Mouse (Mus musculus) kidney, adult 2 months (tissue): ENCODE measurements around the gene Gatad2a. TPM values are rescaled to one million over a fixed set of nuclear protein-coding genes. Genes with fewer than 3 reads are reported as not detected.
A peak's percentile ranks its signal among the peaks of the same experiment; 100 is the strongest.

ENCODE experiments used
- DNase-seq: peaks from one replicate; pipeline ENCODE4 v3.0.0; 2021
- H3K27ac ChIP-seq: fragments of 200-500 bp; 2 replicates; pipeline ENCODE4 v1.5.1; 2012; ENCODE audit warnings: low read depth, low read length, control low read depth, inconsistent platforms; ENCODE audit not compliant: insufficient read depth
- H3K27me3 ChIP-seq: fragments of 200-500 bp; replicated peaks from 2 replicates; pipeline ENCODE4 v1.6.1; 2012; ENCODE audit warnings: mild to moderate bottlenecking, moderate library complexity, low read length, inconsistent platforms; ENCODE audit not compliant: control insufficient read depth, insufficient read depth
- H3K36me3 ChIP-seq: fragments of 200-500 bp; 2 replicates; pipeline ENCODE4 v1.6.1; 2012; ENCODE audit warnings: mild to moderate bottlenecking, moderate library complexity, low read length, inconsistent platforms; ENCODE audit not compliant: control insufficient read depth, insufficient read depth
- H3K4me1 ChIP-seq: fragments of 200-500 bp; 2 replicates; pipeline ENCODE4 v1.6.1; 2011; ENCODE audit warnings: low read length; ENCODE audit not compliant: control insufficient read depth, insufficient read depth
- H3K4me3 ChIP-seq: fragments of 200-500 bp; 2 replicates; pipeline ENCODE4 v1.5.1; 2011; ENCODE audit warnings: mild to moderate bottlenecking, low read depth, low read length, control low read depth; ENCODE audit not compliant: insufficient read depth
- CTCF ChIP-seq: fragments of 200-500 bp; conservative IDR thresholded peaks from 2 replicates; pipeline ENCODE4 v1.5.1; 2011; ENCODE audit warnings: low read depth, mild to moderate bottlenecking, control low read depth, low read length, moderate library complexity, mixed read lengths; ENCODE audit not compliant: insufficient read depth, insufficient read length
- POLR2A ChIP-seq: fragments of 200-500 bp; IDR thresholded peaks from one replicate; pipeline ENCODE4 v1.6.1; 2011; ENCODE audit warnings: low read depth, low read length, control low read depth
- WGBS: fragments of 180-500 bp; shearing (Covaris S2); methylation state at CpG from one replicate; pipeline ENCODE4 v1.1.7; 2018; 5-methylcytosine and 5-hydroxymethylcytosine counted together
- polyA plus RNA-seq: library from polyadenylated mRNA; depleted of rRNA; stranded (reverse); fragments of >200 nt; gene quantifications from 2 replicates; pipeline ENCODE4 v1.2.3, GENCODE M21; 2012

Gene Gatad2a
- polyA plus RNA-seq, 1 experiment = 60.9 TPM

GRCm38 (mm10) chr8:69890813-69891241, 105.4 kb downstream of the Gatad2a start:
- Histone ChIP-seq H3K27me3 (no peaks in the 10 kb centered on the region), H3K36me3 (no peaks in the 10 kb centered on the region), H3K27ac (no peak overlapping the region), H3K4me3 (no peak overlapping the region), H3K4me1 (0 out of 2 replicates have a peak, but pooled peaks cover 2% of the 10 kb centered on the region)
- no peak for DNase-seq
- TF ChIP-seq POLR2A = no peak
- peak; percentile 56 for TF ChIP-seq CTCF
- 43% methylated on average over 19 of the region's 19 CpGs for WGBS

GRCm38 (mm10) chr8:69888902-69889301, 107.3 kb downstream of the Gatad2a start:
- H3K4me3 ChIP-seq = no peak overlapping the region; the same call in 1 of the 2 replicates

GRCm38 (mm10) chr8:69888244-69888866, 107.8 kb downstream of the Gatad2a start:
- DNase-seq = no peak
- TF ChIP-seq POLR2A (no peak), CTCF (no peak)
- Histone ChIP-seq H3K36me3 (no peaks in the 10 kb centered on the region), H3K4me3 (peak overlapping the region; percentile 11; the same call in 1 of the 2 replicates), H3K27ac (no peak overlapping the region), H3K4me1 (0 out of 2 replicates have a peak, but pooled peaks cover 2% of the 10 kb centered on the region), H3K27me3 (no peaks in the 10 kb centered on the region)
- WGBS = 3% methylated on average over 24 of the region's 24 CpGs

More at GRCm38 (mm10) chr8:69888902-69889301, 107.3 kb downstream of the Gatad2a start:
- no peaks in the 10 kb centered on the region for H3K36me3 ChIP-seq
- H3K27ac ChIP-seq = no peak overlapping the region
- TF ChIP-seq POLR2A (no peak), CTCF (no peak)
- H3K27me3 ChIP-seq = no peaks in the 10 kb centered on the region
- WGBS = 2% methylated on average over 32 of the region's 32 CpGs
- no peak for DNase-seq
- H3K4me1 ChIP-seq = 0 out of 2 replicates have a peak, but pooled peaks cover 2% of the 10 kb centered on the region

GRCm38 (mm10) chr8:69887289-69888243, 108.6 kb downstream of the Gatad2a start, which contains the start of gene Cilp2:
Cilp2 (minus strand) TSS chr8:69887687.
- peak; percentile 54 for DNase-seq
- 0 out of 2 replicates have a peak, but pooled peaks cover 2% of the 10 kb centered on the region for H3K4me1 ChIP-seq
- H3K27me3 ChIP-seq = 0 out of 2 replicates have a peak, but pooled peaks cover 2% of the 10 kb centered on the region
- no peaks in the 10 kb centered on the region for H3K36me3 ChIP-seq
- TF ChIP-seq CTCF = no peak
- TF ChIP-seq POLR2A = no peak
- WGBS = 2% methylated on average over 58 of the region's 60 CpGs
- no peak within 1 kb of the TSS for H3K27ac ChIP-seq
- H3K4me3 ChIP-seq = peak within 1 kb of the TSS; percentile 19

- Histone ChIP-seq H3K27me3 (0 out of 2 replicates have a peak, but pooled peaks cover 3% of the 10 kb centered on the region), H3K4me1 (0 out of 2 replicates have a peak, but pooled peaks cover 2% of the 10 kb centered on the region), H3K27ac (no peak overlapping the region), H3K4me3 (no peak overlapping the region), H3K36me3 (no peaks in the 10 kb centered on the region)
- 57% methylated on average over 13 of the region's 13 CpGs for WGBS
- no peak for DNase-seq
- TF ChIP-seq POLR2A (no peak), CTCF (no peak)
These were observed 112.0 kb downstream of the Gatad2a start for GRCm38 (mm10) chr8:69884141-69884540.

- H3K27ac ChIP-seq = no peak overlapping the region
- no peaks in the 10 kb centered on the region for H3K4me1 ChIP-seq
- 13% methylated on average over 52 of the region's 52 CpGs for WGBS
- H3K4me3 ChIP-seq = no peak overlapping the region
- DNase-seq = no peak
- no peaks in the 10 kb centered on the region for H3K36me3 ChIP-seq
- TF ChIP-seq CTCF (no peak), POLR2A (no peak)
- 0 out of 2 replicates have a peak, but pooled peaks cover 3% of the 10 kb centered on the region for H3K27me3 ChIP-seq
These were observed 113.2 kb downstream of the Gatad2a start for GRCm38 (mm10) chr8:69882833-69883600.
